Mouse (Mus musculus) gastrocnemius, postnatal 25 days (tissue): ENCODE data around the gene Casp8. TPM values are rescaled to one million over a fixed set of nuclear protein-coding genes. Genes with fewer than 3 reads are reported as not detected.

Experiments
- total RNA-seq, 2 experiments: library from RNA; stranded (reverse); gene quantifications; 1 replicate in 1 of 2; 2 replicates in 1 of 2; pipeline ENCODE4 v1.2.3; 2021

Casp8 gene
- total RNA-seq, 2 experiments from 2014 or later = 2.1 to 3.6 TPM

Other genes starting within 250 kb of the Casp8 start
- 10 to 100 TPM; 11.2 to 11.3 TPM for gene Fam126b, start 209.1 kb upstream of the Casp8 start, total RNA-seq
- 100 to 1,000 TPM; 162 to 175 TPM for gene Ndufb3, start 209.0 kb upstream of the Casp8 start, total RNA-seq
- not detected for gene Als2cr12, start 99.4 kb upstream of the Casp8 start, total RNA-seq
- gene Cflar, start 83.9 kb upstream of the Casp8 start, total RNA-seq = 10 to 100 TPM; 40.0 to 41.4 TPM
- gene Trak2, start 178.1 kb downstream of the Casp8 start, total RNA-seq = 10 to 100 TPM; 76.4 to 87.9 TPM
- gene Stradb, start 178.1 kb downstream of the Casp8 start, total RNA-seq = 100 to 1,000 TPM; 116 to 123 TPM